Mouse (Mus musculus): ENCODE data around the gene Taar7e. TPM values are rescaled to one million over a fixed set of nuclear protein-coding genes. Genes with fewer than 3 reads are reported as not detected.

Gene Taar7e
- not detected in 2 replicates for polyA plus RNA-seq (2014; fragmentation: Nextera tagmentation; extraction: Ambion mirVana)

GRCm38 (mm10) chr10:24037314-24037713, at the start of gene Taar7e:
Gene Taar7e (plus strand): TSS chr10:24037614.
- no peaks in the 10 kb centered on the region for H3K4me1 ChIP-seq (ENCODE audit: insufficient read depth)
- H3K9ac ChIP-seq, result no peak within 1 kb of the TSS
- no peak for TF ChIP-seq CTCF (IDR thresholded peaks at IDR 0.05; ENCODE audit: low read depth)
- no peaks in the 10 kb centered on the region for H3K9me3 ChIP-seq (ENCODE audit: low read depth, low read length)
- ATAC-seq (ENCODE audit: insufficient read depth) (no peak), DNase-seq (no peak)
- no peaks in the 10 kb centered on the region for H3K27me3 ChIP-seq (ENCODE audit: insufficient read depth, low read length)
- no peak within 1 kb of the TSS for H3K4me3 ChIP-seq (ENCODE audit: low read depth, low read length)
- no peak within 1 kb of the TSS for H3K4me2 ChIP-seq
- no peak within 1 kb of the TSS for H3K27ac ChIP-seq (ENCODE audit: low read depth)
- WGBS, result 91% methylated on average over 2 of the region's 2 CpGs
- H3K36me3 ChIP-seq (ENCODE audit: insufficient read depth), result no peaks in the 10 kb centered on the region

GRCm38 (mm10) chr10:23993381-23993780, 44.0 kb upstream of the Taar7e start, which contains the start of gene Taar7a:
Gene Taar7a (minus strand): TSS chr10:23993481.
- H3K4me2 ChIP-seq, result no peak within 1 kb of the TSS
- 89% methylated on average over 3 of the region's 3 CpGs for WGBS
- H3K27me3 ChIP-seq (ENCODE audit: insufficient read depth, low read length), result no peaks in the 10 kb centered on the region
- H3K9me3 ChIP-seq (ENCODE audit: low read depth, low read length), result no peaks in the 10 kb centered on the region
- no peak for ATAC-seq (ENCODE audit: insufficient read depth)
- H3K4me1 ChIP-seq (ENCODE audit: insufficient read depth), result no peaks in the 10 kb centered on the region
- TF ChIP-seq CTCF (IDR thresholded peaks at IDR 0.05; ENCODE audit: low read depth), result no peak
- DNase-seq, result no peak
- no peak within 1 kb of the TSS for H3K4me3 ChIP-seq (ENCODE audit: low read depth, low read length)
- H3K9ac ChIP-seq, result no peak within 1 kb of the TSS
- H3K36me3 ChIP-seq (ENCODE audit: insufficient read depth), result no peaks in the 10 kb centered on the region
- H3K27ac ChIP-seq (ENCODE audit: low read depth), result no peak within 1 kb of the TSS

- H3K27ac ChIP-seq (ENCODE audit: low read depth), result no peak within 1 kb of the TSS
- ATAC-seq (ENCODE audit: insufficient read depth) (no peak), DNase-seq (no peak)
- 74% methylated on average over 1 of the region's 1 CpGs for WGBS
- no peaks in the 10 kb centered on the region for H3K36me3 ChIP-seq (ENCODE audit: insufficient read depth)
- H3K9me3 ChIP-seq (ENCODE audit: low read depth, low read length), result no peaks in the 10 kb centered on the region
- no peak within 1 kb of the TSS for H3K4me3 ChIP-seq (ENCODE audit: low read depth, low read length)
- H3K27me3 ChIP-seq (ENCODE audit: insufficient read depth, low read length), result no peaks in the 10 kb centered on the region
- no peaks in the 10 kb centered on the region for H3K4me1 ChIP-seq (ENCODE audit: insufficient read depth)
- H3K4me2 ChIP-seq, result no peak within 1 kb of the TSS
- no peak for TF ChIP-seq CTCF (IDR thresholded peaks at IDR 0.05; ENCODE audit: low read depth)
- no peak within 1 kb of the TSS for H3K9ac ChIP-seq
These were observed 37.8 kb upstream of the Taar7e start, which contains the start of gene Taar7b for GRCm38 (mm10) chr10:23999639-24000038. Gene Taar7b (plus strand): TSS chr10:23999939.

GRCm38 (mm10) chr10:24006442-24006841, 31.0 kb upstream of the Taar7e start:
- no peak for TF ChIP-seq CTCF (IDR thresholded peaks at IDR 0.05; ENCODE audit: low read depth)
- Histone ChIP-seq H3K4me3 (ENCODE audit: low read depth, low read length) (no peak overlapping the region), H3K9me3 (ENCODE audit: low read depth, low read length) (no peaks in the 10 kb centered on the region), H3K27ac (ENCODE audit: low read depth) (no peak overlapping the region), H3K9ac (no peak overlapping the region), H3K4me1 (ENCODE audit: insufficient read depth) (no peaks in the 10 kb centered on the region), H3K36me3 (ENCODE audit: insufficient read depth) (no peaks in the 10 kb centered on the region), H3K4me2 (no peak overlapping the region), H3K27me3 (ENCODE audit: insufficient read depth, low read length) (no peaks in the 10 kb centered on the region)
- DNase-seq (no peak), ATAC-seq (ENCODE audit: insufficient read depth) (no peak)
- 64% methylated on average over 1 of the region's 1 CpGs for WGBS

GRCm38 (mm10) chr10:24007034-24007433, 30.4 kb upstream of the Taar7e start:
- Histone ChIP-seq H3K4me3 (ENCODE audit: low read depth, low read length) (no peak overlapping the region), H3K27me3 (ENCODE audit: insufficient read depth, low read length) (no peaks in the 10 kb centered on the region), H3K9me3 (ENCODE audit: low read depth, low read length) (no peaks in the 10 kb centered on the region), H3K36me3 (ENCODE audit: insufficient read depth) (no peaks in the 10 kb centered on the region), H3K9ac (no peak overlapping the region), H3K4me2 (no peak overlapping the region), H3K4me1 (ENCODE audit: insufficient read depth) (no peaks in the 10 kb centered on the region), H3K27ac (ENCODE audit: low read depth) (no peak overlapping the region)
- TF ChIP-seq CTCF (IDR thresholded peaks at IDR 0.05; ENCODE audit: low read depth), result no peak
- no peak for ATAC-seq (ENCODE audit: insufficient read depth)
- WGBS, result 24% methylated on average over 2 of the region's 2 CpGs
- DNase-seq, result no peak

- DNase-seq (no peak), ATAC-seq (ENCODE audit: insufficient read depth) (no peak)
- Histone ChIP-seq H3K9me3 (ENCODE audit: low read depth, low read length) (no peaks in the 10 kb centered on the region), H3K27ac (ENCODE audit: low read depth) (no peak overlapping the region), H3K36me3 (ENCODE audit: insufficient read depth) (no peaks in the 10 kb centered on the region), H3K27me3 (ENCODE audit: insufficient read depth, low read length) (no peaks in the 10 kb centered on the region), H3K4me2 (no peak overlapping the region), H3K4me1 (ENCODE audit: insufficient read depth) (no peaks in the 10 kb centered on the region), H3K4me3 (ENCODE audit: low read depth, low read length) (no peak overlapping the region), H3K9ac (no peak overlapping the region)
- 91% methylated on average over 1 of the region's 1 CpGs for WGBS
- no peak for TF ChIP-seq CTCF (IDR thresholded peaks at IDR 0.05; ENCODE audit: low read depth)
These were observed 29.3 kb upstream of the Taar7e start for GRCm38 (mm10) chr10:24008143-24008542.

- TF ChIP-seq CTCF (IDR thresholded peaks at IDR 0.05; ENCODE audit: low read depth), result no peak
These were observed 10.5 kb upstream of the Taar7e start, which contains the start of gene Taar7d for GRCm38 (mm10) chr10:24026922-24027321. Gene Taar7d (plus strand): TSS chr10:24027222.

GRCm38 (mm10) chr10:24031347-24031746, 6.1 kb upstream of the Taar7e start:
- H3K36me3 ChIP-seq (ENCODE audit: insufficient read depth), result no peaks in the 10 kb centered on the region
- ATAC-seq (ENCODE audit: insufficient read depth) (no peak), DNase-seq (no peak)
- H3K9ac ChIP-seq, result no peak overlapping the region
- no peak for TF ChIP-seq CTCF (IDR thresholded peaks at IDR 0.05; ENCODE audit: low read depth)
- H3K27me3 ChIP-seq (ENCODE audit: insufficient read depth, low read length), result no peaks in the 10 kb centered on the region
- no peak overlapping the region for H3K4me2 ChIP-seq
- H3K27ac ChIP-seq (ENCODE audit: low read depth), result no peak overlapping the region
- H3K4me3 ChIP-seq (ENCODE audit: low read depth, low read length), result no peak overlapping the region
- no peaks in the 10 kb centered on the region for H3K9me3 ChIP-seq (ENCODE audit: low read depth, low read length)
- no peaks in the 10 kb centered on the region for H3K4me1 ChIP-seq (ENCODE audit: insufficient read depth)

More at GRCm38 (mm10) chr10:24026922-24027321, 10.5 kb upstream of the Taar7e start, which contains the start of gene Taar7d:
- H3K27ac ChIP-seq (ENCODE audit: low read depth), result no peak within 1 kb of the TSS
- H3K4me1 ChIP-seq (ENCODE audit: insufficient read depth), result no peaks in the 10 kb centered on the region
- H3K4me3 ChIP-seq (ENCODE audit: low read depth, low read length), result no peak within 1 kb of the TSS
- no peak within 1 kb of the TSS for H3K9ac ChIP-seq
- H3K9me3 ChIP-seq (ENCODE audit: low read depth, low read length), result no peaks in the 10 kb centered on the region
- no peaks in the 10 kb centered on the region for H3K27me3 ChIP-seq (ENCODE audit: insufficient read depth, low read length)
- H3K4me2 ChIP-seq, result no peak within 1 kb of the TSS
- DNase-seq (no peak), ATAC-seq (ENCODE audit: insufficient read depth) (no peak)
- no peaks in the 10 kb centered on the region for H3K36me3 ChIP-seq (ENCODE audit: insufficient read depth)

All from lung, embryonic 14.5 days (tissue).